Mouse (Mus musculus) spleen, postnatal 36 days (tissue): ENCODE data around the gene Fam198a.
"Not testable (repeated sequence)": the region's sequence is repeated elsewhere in the genome, so short reads cannot be mapped to it uniquely, and the experiment has no call there.

Experiments used
- DNase-seq, 2 experiments: peaks; one replicate each; pipeline ENCODE4 v3.0.0; 2022; ENCODE audit warnings: low spot score in 2 of 2, mixed read lengths in 1 of 2

The Fam198a gene

DNA sequence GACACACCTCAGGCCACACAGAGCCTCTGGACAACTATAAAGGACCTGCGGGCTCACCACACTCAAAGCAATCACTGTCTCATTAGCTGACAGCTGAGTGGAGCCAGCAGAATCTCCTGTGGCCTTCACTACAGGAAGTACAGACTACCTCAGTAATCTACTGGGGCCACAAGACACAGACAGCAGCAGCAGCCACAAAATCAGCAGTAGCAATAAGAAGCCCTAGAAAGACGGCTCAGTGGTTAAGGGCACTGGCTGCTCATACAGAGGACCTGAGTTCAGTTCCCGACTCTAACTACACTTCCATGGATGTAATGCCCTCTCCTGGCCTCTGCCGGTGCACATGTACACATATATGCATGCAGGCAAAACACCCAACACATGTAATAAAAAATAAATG is 69.5 kb downstream of the Fam198a start:
- DNase-seq: no peak

DNA sequence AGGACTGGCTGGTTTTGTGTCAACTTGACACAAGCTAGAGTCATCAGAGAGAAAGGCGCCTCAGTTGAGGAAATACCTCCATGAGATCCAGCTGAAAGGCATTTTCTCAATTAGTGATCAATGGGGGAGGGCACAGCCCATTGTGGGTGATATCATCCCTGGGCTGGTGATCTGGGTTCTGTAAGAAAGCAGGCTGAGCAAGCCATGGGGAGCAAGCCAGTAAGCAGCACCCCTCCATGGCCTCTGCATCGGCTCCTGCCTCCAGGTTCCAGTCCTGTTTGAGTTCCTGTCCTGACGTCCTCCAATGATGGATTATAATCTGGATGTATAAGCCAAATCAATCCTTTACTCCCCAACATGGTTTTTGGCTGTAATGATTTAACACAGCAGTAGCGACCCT is 70.4 kb downstream of the Fam198a start:
- DNase-seq: not testable (repeated sequence)

DNA sequence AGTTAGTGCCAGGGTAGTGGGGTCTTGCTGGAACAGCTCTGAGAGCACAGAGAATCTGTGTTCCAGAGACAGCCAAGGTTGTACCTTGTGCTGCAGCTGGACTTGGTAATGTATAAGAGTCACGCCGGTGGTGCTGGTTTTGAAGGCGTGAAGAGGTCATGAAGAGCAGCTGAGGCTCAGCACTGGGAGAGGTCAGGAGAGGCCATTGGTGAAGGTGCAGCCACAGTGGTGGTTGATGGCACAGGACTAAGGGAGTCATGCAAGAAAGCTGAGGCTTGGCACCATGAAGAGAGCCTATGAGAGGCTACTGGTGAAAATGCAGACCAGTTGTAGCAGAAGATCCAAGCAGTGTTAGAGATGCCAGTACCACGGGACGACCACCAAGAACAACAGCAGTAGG is 70.8 kb downstream of the Fam198a start:
- DNase-seq: no peak

DNA sequence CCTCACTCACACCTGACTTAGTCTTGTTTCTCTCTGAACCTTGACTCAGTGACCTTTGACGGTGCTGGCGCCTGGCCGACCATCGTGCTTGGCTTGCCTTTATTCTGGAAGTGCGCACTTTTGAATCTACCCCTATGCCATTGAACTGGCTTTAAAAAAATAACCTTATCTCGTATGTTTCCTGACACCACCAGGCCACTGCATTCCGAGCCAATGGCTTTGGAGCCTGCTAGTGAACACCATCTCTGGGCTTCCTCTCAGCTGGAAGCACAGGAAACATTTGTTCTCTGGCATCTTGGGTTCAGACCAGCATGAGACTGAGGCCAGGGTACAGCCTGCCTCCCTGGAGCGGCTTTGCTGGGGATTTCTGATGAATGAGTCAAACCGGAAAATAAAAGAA is 72.0 kb downstream of the Fam198a start:
- peak; percentile 6 to 10 for DNase-seq

DNA sequence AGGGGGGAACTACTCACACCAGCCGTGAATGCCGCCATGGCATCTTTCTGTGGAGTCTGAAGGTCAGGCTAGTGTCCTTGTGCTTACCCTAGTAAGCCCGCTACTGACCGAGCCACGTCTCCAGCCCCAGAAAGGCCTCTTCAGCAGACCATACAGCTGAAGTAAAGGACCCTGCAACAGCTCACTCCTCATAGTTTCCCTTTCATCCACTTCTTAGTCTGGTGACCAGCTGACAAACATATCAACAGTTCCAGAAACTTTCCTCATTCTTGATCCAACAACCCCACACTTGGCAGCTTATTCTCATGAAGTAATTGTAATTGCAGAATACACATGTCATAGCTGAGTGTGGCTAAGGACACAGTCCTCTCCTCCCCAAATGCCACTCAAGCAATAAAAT is 73.1 kb downstream of the Fam198a start:
- DNase-seq: no peak

DNA sequence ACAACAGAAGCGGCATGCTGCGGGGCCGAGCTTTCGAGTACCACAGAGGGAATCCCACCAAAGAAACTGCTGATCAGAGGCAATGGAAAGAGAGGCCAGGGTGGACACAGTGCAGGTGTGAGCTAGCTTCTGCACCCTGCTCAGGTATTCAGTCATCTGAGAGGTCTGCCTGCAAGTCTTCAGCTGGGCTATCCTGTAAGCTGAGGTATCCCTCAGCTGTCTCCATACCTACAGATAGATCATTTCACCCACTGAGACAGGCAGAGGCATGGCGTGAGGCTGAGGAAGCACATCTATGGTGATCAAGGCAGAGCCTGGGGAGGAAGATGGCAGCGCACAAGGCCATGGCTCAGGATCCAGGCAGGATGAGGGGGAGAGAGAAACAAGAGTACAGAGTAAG is 73.6 kb downstream of the Fam198a start:
- DNase-seq: no peak

DNA sequence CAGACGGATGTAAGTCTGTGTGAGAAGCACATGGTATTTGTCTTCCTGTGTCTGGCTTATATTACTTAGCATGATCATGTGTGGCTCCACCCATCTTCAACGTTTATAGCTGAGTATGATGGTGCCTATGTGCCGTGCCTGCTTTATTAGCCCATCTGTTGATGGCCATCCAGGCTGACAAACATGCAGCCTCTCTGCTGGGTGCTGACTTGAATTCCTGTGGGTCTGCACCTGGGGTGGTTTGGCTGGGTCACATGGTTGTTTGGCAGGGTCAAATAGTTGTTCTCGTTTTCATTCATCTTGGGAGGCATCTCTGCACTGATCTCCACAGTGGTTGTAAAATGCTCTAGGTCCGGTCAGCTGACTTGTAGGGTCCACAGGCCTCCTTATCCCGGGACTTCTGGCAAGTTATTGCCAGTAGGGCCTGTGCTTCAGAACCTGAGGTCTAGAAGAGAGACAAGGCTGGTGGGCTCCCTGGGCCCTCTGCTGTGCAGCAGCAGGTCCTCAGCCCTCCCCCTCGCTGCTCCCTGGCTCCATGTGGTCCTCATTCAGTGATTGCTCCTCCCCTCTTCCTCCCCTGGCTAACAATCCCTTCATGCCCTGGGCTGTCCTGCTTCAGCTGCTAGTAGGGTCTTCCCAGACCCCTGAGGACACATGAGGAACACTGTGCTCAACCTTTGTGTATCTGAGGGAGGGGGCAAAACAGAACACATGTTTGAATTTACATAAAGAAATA is 75.2 kb downstream of the Fam198a start:
- DNase-seq: no peak

DNA sequence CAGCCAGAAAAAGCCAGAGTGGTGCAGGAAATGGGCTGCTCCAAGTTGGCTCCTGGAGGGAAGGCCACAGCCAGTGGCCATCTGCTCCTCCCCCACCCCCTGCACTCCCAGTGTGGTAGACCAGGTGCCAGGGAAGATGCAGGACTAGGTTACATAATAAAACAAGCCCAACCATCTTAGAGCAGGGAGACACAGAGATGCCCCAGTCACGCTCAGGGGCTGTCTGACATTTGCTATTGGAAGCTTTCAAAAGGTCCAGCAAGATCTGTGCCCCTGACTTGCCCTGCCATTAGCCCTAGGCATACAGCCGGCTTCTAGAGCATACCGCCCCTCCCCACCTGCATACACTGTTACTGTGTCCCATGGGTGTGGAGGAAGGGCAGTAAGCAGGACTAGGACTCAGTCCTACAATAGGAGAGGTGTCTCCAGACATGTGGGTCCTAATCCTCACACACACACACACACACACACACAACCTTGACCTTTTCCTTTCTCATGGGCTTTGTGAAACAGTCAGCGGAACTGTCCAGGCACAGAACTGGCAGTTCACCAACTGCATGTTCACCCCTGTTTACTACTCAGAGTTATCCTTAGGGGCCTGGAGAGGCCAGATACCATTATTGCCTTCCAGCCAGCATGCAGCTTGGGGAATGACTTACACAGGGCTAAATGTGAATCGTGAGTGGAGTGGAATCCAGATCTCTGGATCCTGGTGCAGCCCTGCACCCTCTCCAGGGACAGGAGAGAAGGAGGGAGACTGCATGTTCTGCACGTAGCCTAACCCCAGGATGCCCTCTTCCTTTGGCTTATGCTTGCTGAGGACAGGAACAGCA is 76.5 kb downstream of the Fam198a start:
- DNase-seq: no peak

DNA sequence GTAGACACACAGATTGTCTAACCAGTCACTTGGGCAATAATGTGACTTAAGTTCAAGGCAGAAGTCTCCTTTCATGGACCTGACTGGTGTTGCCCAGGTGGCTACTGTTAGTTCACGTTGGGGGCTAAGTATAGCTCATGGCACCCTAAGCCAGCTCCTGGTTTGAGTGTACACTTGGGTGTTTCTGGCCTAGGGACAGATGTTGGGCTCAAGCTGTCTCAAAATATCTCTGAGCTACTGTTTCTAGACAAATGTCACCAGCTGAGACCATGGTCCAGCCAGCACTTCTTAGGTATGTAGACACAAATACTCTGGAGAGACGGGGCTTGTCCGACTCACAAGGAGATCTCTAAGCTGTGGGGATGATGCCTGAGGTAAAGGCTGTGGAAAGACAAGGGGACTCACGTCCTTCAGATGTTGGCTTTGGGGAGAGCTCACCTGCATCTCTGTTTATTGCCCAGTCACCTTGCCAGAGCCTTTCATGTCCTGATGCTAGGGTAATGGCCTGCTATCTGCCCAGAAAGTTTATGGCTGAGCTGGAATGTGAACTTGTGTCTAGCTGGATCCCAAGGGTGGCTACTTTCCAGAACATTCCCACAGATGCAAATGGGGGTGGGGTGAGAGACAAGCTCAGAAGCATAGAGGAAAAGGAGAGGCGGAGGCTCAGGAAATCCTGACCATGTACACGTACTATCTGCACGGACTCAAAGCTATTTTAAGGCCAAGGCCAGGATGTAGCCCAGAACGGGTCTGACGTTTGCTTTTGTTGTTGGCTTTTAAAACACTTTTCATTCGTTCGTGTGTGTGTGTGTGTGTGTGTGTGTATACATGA is 77.3 kb downstream of the Fam198a start:
- no peak for DNase-seq

DNA sequence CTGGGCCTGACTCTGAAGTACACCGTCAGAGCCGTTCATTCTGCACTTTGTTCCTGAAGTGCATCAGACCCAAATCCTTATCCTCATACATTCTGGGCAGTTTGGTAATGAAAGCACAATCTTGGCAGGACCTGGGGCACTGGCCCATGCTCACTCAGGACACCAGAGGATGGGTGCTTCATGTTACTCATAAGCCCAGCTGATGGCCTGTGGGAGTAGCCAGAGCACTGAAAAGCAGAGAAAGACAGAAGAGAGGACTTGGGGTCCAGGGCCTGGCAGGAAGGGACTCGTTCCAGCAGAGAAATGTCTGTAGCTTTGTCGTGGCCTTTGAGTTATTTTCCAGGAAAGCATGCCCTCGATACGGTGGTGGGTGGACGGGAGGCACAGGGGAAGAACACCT is 79.0 kb downstream of the Fam198a start:
- no peak for DNase-seq
